ENCODE assay signal across 8 mouse cellular contexts in the genomic region with DNA sequence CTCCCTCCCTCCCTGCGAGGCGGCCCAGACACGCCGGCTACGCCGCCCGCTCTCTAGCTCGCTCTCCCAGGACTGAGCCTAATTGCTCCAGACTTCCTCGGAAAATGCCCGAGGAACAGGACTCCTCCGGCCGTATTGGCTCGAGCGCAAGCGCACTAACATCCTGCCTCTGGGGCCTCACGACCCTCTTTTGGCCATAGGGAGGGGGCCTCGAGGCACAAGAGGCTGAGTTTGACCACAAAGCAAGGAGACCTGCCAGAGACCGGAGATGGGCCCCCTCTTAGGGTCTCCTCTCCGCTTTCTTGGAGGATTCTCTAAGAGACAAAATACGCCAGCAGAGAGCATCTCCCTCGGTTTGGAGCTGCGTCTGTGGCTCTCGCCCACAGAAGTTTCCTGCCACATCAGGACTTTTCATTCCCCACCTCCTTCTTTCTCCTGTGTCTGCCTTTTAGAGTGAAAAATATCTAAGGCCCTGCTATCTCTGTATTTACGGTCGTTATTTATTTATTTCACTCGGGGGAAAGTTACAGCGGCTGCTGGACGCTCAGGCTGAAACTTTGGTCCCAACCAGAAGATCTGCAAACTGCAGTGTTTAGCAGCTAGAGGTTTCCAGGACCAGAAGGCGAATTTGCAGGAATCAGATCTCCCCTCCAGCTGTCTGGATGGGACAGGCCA. TPM values are rescaled to one million over a fixed set of nuclear protein-coding genes. Genes with fewer than 3 reads are reported as not detected.
DNase-seq lines count a peak whose midpoint lies in the region; ATAC-seq and TF ChIP-seq lines count a peak whose summit lies in the region.

No protein-coding gene starts in this region.

- peak overlapping the region; percentile 66 to 73 for H3K4me3 ChIP-seq in ES-E14 (ENCODE audit: insufficient read depth in 1 of 2, low read depth in 1 of 2, low read length in 2 of 2, poor library complexity in 1 of 2, severe bottlenecking in 1 of 2)
- peak overlapping the region; percentile 65 for H3K4me3 ChIP-seq in brown adipose tissue, adult 24 weeks (ENCODE audit: insufficient read depth, low read depth, low read length)
- peak overlapping the region; percentile 59 for H3K4me3 ChIP-seq in hindbrain, embryonic 16.5 days (ENCODE audit: low read length)
- H3K4me3 ChIP-seq in midbrain, embryonic 11.5 days (ENCODE audit: low read depth, low read length): peak overlapping the region; percentile 41
- peak overlapping the region; percentile 61 for H3K4me3 ChIP-seq in stomach, embryonic 16.5 days (replicated peaks; ENCODE audit: low read length)

- in situ Hi-C loops in ES-E14 (cut with MboI; ENCODE audit: low sequenced_read_pairs in 2 of 2, unreplicated experiment in 2 of 2): no loop called here

- H3K9me3 ChIP-seq in ES-E14 (ENCODE audit: control insufficient read depth, insufficient read depth, low read depth, low read length): no peaks in the 10 kb centered on the region
- H3K9me3 ChIP-seq in hindbrain, embryonic 16.5 days (ENCODE audit: control insufficient read depth, low read length): no peaks in the 10 kb centered on the region
- no peaks in the 10 kb centered on the region for H3K9me3 ChIP-seq in midbrain, embryonic 11.5 days (ENCODE audit: control insufficient read depth, low read length)
- no peaks in the 10 kb centered on the region for H3K9me3 ChIP-seq in stomach, embryonic 16.5 days (replicated peaks; ENCODE audit: control insufficient read depth, low read length)

- H3K27me3 ChIP-seq in hindbrain, embryonic 16.5 days (replicated peaks; ENCODE audit: control insufficient read depth, insufficient read depth, low read length): no peaks in the 10 kb centered on the region
- peaks cover 15% of the 10 kb centered on the region for H3K27me3 ChIP-seq in midbrain, embryonic 11.5 days (ENCODE audit: control insufficient read depth, insufficient read depth, low read length)
- H3K27me3 ChIP-seq in stomach, embryonic 16.5 days (ENCODE audit: control insufficient read depth, insufficient read depth, low read length): no peaks in the 10 kb centered on the region

- ATAC-seq in hindbrain, embryonic 16.5 days: peak; percentile 92
- peak; percentile 90 for ATAC-seq in midbrain, embryonic 11.5 days (ENCODE audit: low FRiP score)
- ATAC-seq in stomach, embryonic 16.5 days (ENCODE audit: insufficient read depth, low FRiP score): peak; percentile 87

- intact Hi-C loops in left cerebral cortex, postnatal 4 days (cut with DNase I): loop anchor here (10.0 kb wide), 3 partner anchors 157 to 493 kb away; no protein-coding TSS in a partner anchor

- no peak for DNase-seq in ES-E14 (ENCODE audit: low read depth, low spot score)
- DNase-seq in gastrocnemius, postnatal 10 days: peak; percentile 73
- peak; percentile 64 for DNase-seq in left cerebral cortex, postnatal 4 days
- no peak for DNase-seq in midbrain, embryonic 11.5 days (ENCODE audit: low spot score, missing footprints)
- no peak for DNase-seq in cerebellum, adult 11-12 months

- no peak overlapping the region for H3K27ac ChIP-seq in ES-E14 (ENCODE audit: insufficient read depth, low read depth, low read length, poor library complexity, severe bottlenecking)
- no peak overlapping the region for H3K27ac ChIP-seq in brown adipose tissue, adult 24 weeks (replicated peaks; ENCODE audit: low read depth, low read length)
- H3K27ac ChIP-seq in hindbrain, embryonic 16.5 days (ENCODE audit: low read depth, low read length): peak overlapping the region; percentile 48
- H3K27ac ChIP-seq in midbrain, embryonic 11.5 days (ENCODE audit: low read depth, low read length): peak overlapping the region; percentile 73
- H3K27ac ChIP-seq in stomach, embryonic 16.5 days (ENCODE audit: low read length): peak overlapping the region; percentile 91

- WGBS in hindbrain, embryonic 16.5 days: under 1% methylated on average over 24 of the region's 29 CpGs
- WGBS in midbrain, embryonic 11.5 days: under 1% methylated on average over 23 of the region's 29 CpGs
- WGBS in stomach, embryonic 16.5 days: under 1% methylated on average over 29 of the region's 29 CpGs

- H3K4me1 ChIP-seq in ES-E14 (ENCODE audit: control insufficient read depth in 2 of 2, insufficient read depth in 2 of 2, low read length in 2 of 2, poor library complexity in 1 of 2): no peaks in the 10 kb centered on the region; a peak in 1 of 4 replicates
- peaks cover 5% of the 10 kb centered on the region for H3K4me1 ChIP-seq in brown adipose tissue, adult 24 weeks (ENCODE audit: control insufficient read depth, insufficient read depth, insufficient read length, low read length)
- peaks cover 13% of the 10 kb centered on the region for H3K4me1 ChIP-seq in hindbrain, embryonic 16.5 days (ENCODE audit: control insufficient read depth, insufficient read depth, low read depth, low read length)
- H3K4me1 ChIP-seq in midbrain, embryonic 11.5 days (ENCODE audit: control insufficient read depth, insufficient read depth, low read length): peaks cover 25% of the 10 kb centered on the region
- peaks cover 24% of the 10 kb centered on the region for H3K4me1 ChIP-seq in stomach, embryonic 16.5 days (ENCODE audit: control insufficient read depth, insufficient read depth, low read length)

- H3K9ac ChIP-seq in ES-E14 (ENCODE audit: insufficient read depth, low read depth, low read length, poor library complexity, severe bottlenecking): peak overlapping the region; percentile 43; the same call in 1 of the 2 replicates
- peak overlapping the region; percentile 67 for H3K9ac ChIP-seq in hindbrain, embryonic 16.5 days (ENCODE audit: low read depth, low read length)
- peak overlapping the region; percentile 49 for H3K9ac ChIP-seq in midbrain, embryonic 11.5 days (ENCODE audit: low read length)
- H3K9ac ChIP-seq in stomach, embryonic 16.5 days (ENCODE audit: low read length): peak overlapping the region; percentile 87

- no peaks in the 10 kb centered on the region for H3K36me3 ChIP-seq in ES-E14 (ENCODE audit: control insufficient read depth, insufficient read depth, low read length, poor library complexity, severe bottlenecking)
- H3K36me3 ChIP-seq in hindbrain, embryonic 16.5 days (ENCODE audit: control insufficient read depth, insufficient read depth, low read length): no peaks in the 10 kb centered on the region
- H3K36me3 ChIP-seq in midbrain, embryonic 11.5 days (ENCODE audit: control insufficient read depth, insufficient read depth, low read length): no peaks in the 10 kb centered on the region
- H3K36me3 ChIP-seq in stomach, embryonic 16.5 days (ENCODE audit: control insufficient read depth, insufficient read depth, low read length): no peaks in the 10 kb centered on the region

- peak overlapping the region; percentile 98 for H3K4me2 ChIP-seq in hindbrain, embryonic 16.5 days (ENCODE audit: low read length)
- H3K4me2 ChIP-seq in midbrain, embryonic 11.5 days: peak overlapping the region; percentile 68
- H3K4me2 ChIP-seq in stomach, embryonic 16.5 days (ENCODE audit: low read depth, low read length): peak overlapping the region; percentile 91

TF ChIP-seq in ES-E14, 5 proteins besides CTCF, POLR2A, EP300 and RAD21:
- no peak for TF ChIP-seq CHD2 (IDR thresholded peaks at IDR 0.05; ENCODE audit: low read depth, low read length)
TF ChIP-seq in ES-E14: peak in this region for 0.

RNA-seq across cellular contexts. Expression of gene Pdzrn3, which starts 0.4 kb away (rescaled TPM):
- total RNA-seq in ES-E14 (2012; rRNA removed): 1.7 and 3.8 TPM in 2 replicates
- 7.8 and 8.0 TPM in 2 replicates for polyA plus RNA-seq in brown adipose tissue, adult 24 weeks (2012; ENCODE audit: insufficient read depth, insufficient read length, missing spikeins)
- 10 to 100 TPM; 41.0 to 44.1 TPM for total RNA-seq in gastrocnemius, postnatal 10 days (2021)
- 18.9 and 24.3 TPM in 2 replicates for polyA plus RNA-seq in hindbrain, embryonic 16.5 days (2015; fragmentation: Nextera tagmentation; extraction: Ambion mirVana)
- total RNA-seq in left cerebral cortex, postnatal 4 days (2021): 10 to 100 TPM; 42.6 to 47.1 TPM
- 8.4 and 8.8 TPM in 2 replicates for polyA plus RNA-seq in midbrain, embryonic 11.5 days (2014; fragmentation: Nextera tagmentation; extraction: Ambion mirVana)
- 8.3 and 9.1 TPM in 2 replicates for polyA plus RNA-seq in stomach, embryonic 16.5 days (2015; fragmentation: Nextera tagmentation; extraction: Ambion mirVana)

Comparison
In these comparisons a context has a peak if more than half of its experiments do, and no peak if none do; other contexts are left out.
1. DNase-seq: peak in gastrocnemius, postnatal 10 days (single experiment) and left cerebral cortex, postnatal 4 days (single experiment); none in ES-E14 (single experiment), midbrain, embryonic 11.5 days (single experiment) and cerebellum, adult 11-12 months (single experiment).
2. H3K27ac ChIP-seq: peak in hindbrain, embryonic 16.5 days (single experiment), midbrain, embryonic 11.5 days (single experiment) and stomach, embryonic 16.5 days (single experiment); none in ES-E14 (single experiment) and brown adipose tissue, adult 24 weeks (single experiment).
3. Peak in every context shown above with its lines, with median percentiles within 50 percentile points of each other: H3K4me3 ChIP-seq, H3K9ac ChIP-seq, ATAC-seq and H3K4me2 ChIP-seq.